Mouse (Mus musculus) G1E (cell line): Measurements from ENCODE around the gene Pla1a.

ENCODE experiments used
- CTCF ChIP-seq: IDR thresholded peaks from 2 replicates; pipeline ENCODE4 v1.5.1; 2012; ENCODE audit warnings: low read depth, low read length, inconsistent platforms, mixed read lengths
- GATA1 ChIP-seq: IDR thresholded peaks from 2 replicates; pipeline ENCODE4 v1.6.1; 2012; ENCODE audit warnings: borderline replicate concordance, low read length, inconsistent platforms, mixed read lengths
- POLR2AphosphoS5 ChIP-seq: IDR thresholded peaks from 2 replicates; pipeline ENCODE4 v1.6.1; 2012; ENCODE audit warnings: low read depth, low read length, inconsistent platforms; ENCODE audit not compliant: insufficient replicate concordance
- TAL1 ChIP-seq: conservative IDR thresholded peaks from 2 replicates; pipeline ENCODE4 v1.6.1; 2012; ENCODE audit warnings: low read depth, low read length, inconsistent platforms, mixed read lengths

GRCm38 (mm10) chr16:38369431-38369830, 63.5 kb downstream of the Pla1a start:
- no peak for TF ChIP-seq TAL1
- no peak for TF ChIP-seq GATA1
- no peak for TF ChIP-seq CTCF
- no peak for TF ChIP-seq POLR2AphosphoS5
